Mouse (Mus musculus) embryonic facial prominence, embryonic 12.5 days (tissue): ENCODE results near the gene Fat3. TPM values are rescaled to one million over a fixed set of nuclear protein-coding genes. Genes with fewer than 3 reads are reported as not detected.

Experiments used
- ATAC-seq: fragments of 200-750 bp; cut with Nextera tagmentation; 2 replicates; pipeline ENCODE4 v1.8.0; 2017; ENCODE audit not compliant: insufficient number of reproducible peaks, insufficient read depth, low FRiP score, low TSS enrichment
- H3K27ac ChIP-seq: fragments of 300-500 bp; sonication (generic); 2 replicates; pipeline ENCODE4 v1.5.1; 2016; ENCODE audit warnings: mild to moderate bottlenecking
- H3K27me3 ChIP-seq: fragments of 300-500 bp; sonication (generic); 2 replicates; pipeline ENCODE4 v1.6.1; 2016; ENCODE audit warnings: mild to moderate bottlenecking, moderate library complexity
- H3K36me3 ChIP-seq: fragments of 300-500 bp; sonication (generic); 2 replicates; pipeline ENCODE4 v1.6.1; 2016; ENCODE audit warnings: mild to moderate bottlenecking
- H3K4me1 ChIP-seq: fragments of 300-500 bp; sonication (generic); 2 replicates; pipeline ENCODE4 v1.6.1; 2016
- H3K4me2 ChIP-seq: fragments of 300-500 bp; sonication (generic); replicated peaks from 2 replicates; pipeline ENCODE4 v1.6.1; 2016; ENCODE audit warnings: mild to moderate bottlenecking, moderate library complexity
- H3K4me3 ChIP-seq: fragments of 300-500 bp; sonication (generic); 2 replicates; pipeline ENCODE4 v1.5.1; 2016; ENCODE audit warnings: mild to moderate bottlenecking
- H3K9ac ChIP-seq: fragments of 300-500 bp; sonication (generic); 2 replicates; pipeline ENCODE4 v1.6.1; 2016; ENCODE audit warnings: mild to moderate bottlenecking, moderate library complexity
- H3K9me3 ChIP-seq: fragments of 300-500 bp; sonication (generic); 2 replicates; pipeline ENCODE4 v1.6.1; 2016; ENCODE audit warnings: mild to moderate bottlenecking, moderate library complexity
- WGBS: fragments of 180-500 bp; shearing (Covaris S2); methylation state at CpG from one replicate; pipeline ENCODE4 v1.1.7; 2016; 5-methylcytosine and 5-hydroxymethylcytosine counted together
- polyA plus RNA-seq: library from polyadenylated mRNA; unstranded; fragments of >200 nt; fragmentation: Nextera tagmentation; extraction: Ambion mirVana; gene quantifications from 2 replicates; pipeline ENCODE4 v1.2.1, GENCODE M21; 2016

Gene Fat3
- polyA plus RNA-seq, 1 experiment from 2014 or later, result 3.2 TPM

DNA sequence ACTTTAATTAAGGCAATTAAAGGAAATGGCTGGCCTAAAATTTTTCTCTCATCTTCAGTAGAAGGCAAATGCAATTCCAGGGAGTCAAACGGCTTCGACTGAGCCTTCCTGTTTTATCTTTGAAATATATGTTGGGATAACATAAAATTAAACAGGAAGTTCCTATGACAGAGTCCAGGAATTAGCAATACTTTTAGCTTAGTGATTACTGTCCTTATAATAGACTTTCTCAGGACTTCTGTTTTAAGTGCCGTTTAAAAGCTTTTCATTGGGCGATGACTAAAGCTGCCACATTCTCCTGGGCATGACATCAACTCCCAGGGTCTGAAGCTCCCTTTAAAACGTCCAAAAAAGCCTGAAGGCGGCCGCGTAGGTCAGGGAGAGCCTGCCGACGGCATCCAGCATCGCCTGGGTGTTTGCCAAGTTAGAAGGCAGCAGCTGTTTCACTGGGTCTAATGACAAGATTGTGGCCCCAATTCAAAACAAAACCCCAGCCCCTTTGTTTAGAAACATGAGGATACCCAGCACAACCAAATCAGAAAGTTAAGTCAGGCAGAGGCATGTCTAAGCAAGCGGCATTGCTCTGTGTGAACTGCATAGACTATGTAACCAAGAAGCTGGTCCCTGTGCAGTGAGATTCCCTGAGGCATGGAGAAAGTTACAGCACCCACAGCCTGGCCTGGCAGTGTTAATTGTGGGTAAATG lies 524.0 kb downstream of the Fat3 start:
- WGBS, result 43% methylated on average over 12 of the region's 12 CpGs
- H3K4me3 ChIP-seq, result no peak overlapping the region
- H3K4me1 ChIP-seq, result peaks cover 4% of the 10 kb centered on the region; the same call in 1 of the 2 replicates
- H3K9ac ChIP-seq, result no peak overlapping the region
- ATAC-seq, result 0 out of 2 replicates have a peak, but pooled peaks have one; percentile 28
- H3K27me3 ChIP-seq, result no peaks in the 10 kb centered on the region
- H3K9me3 ChIP-seq, result no peaks in the 10 kb centered on the region
- H3K27ac ChIP-seq, result 0 out of 2 replicates have a peak overlapping the region, but pooled peaks have one; percentile 30
- no peak overlapping the region for H3K4me2 ChIP-seq
- H3K36me3 ChIP-seq, result no peaks in the 10 kb centered on the region

GRCm38 (mm10) chr9:15975999-15976398 lies 525.1 kb downstream of the Fat3 start:
- ATAC-seq, result no peak
- Histone ChIP-seq H3K27ac (no peak overlapping the region), H3K9ac (no peak overlapping the region), H3K4me1 (peaks cover 4% of the 10 kb centered on the region; the same call in 1 of the 2 replicates), H3K4me3 (no peak overlapping the region), H3K4me2 (no peak overlapping the region), H3K36me3 (no peaks in the 10 kb centered on the region), H3K9me3 (no peaks in the 10 kb centered on the region), H3K27me3 (no peaks in the 10 kb centered on the region)
- 94% methylated on average over 2 of the region's 2 CpGs for WGBS

GRCm38 (mm10) chr9:15972201-15972600 lies 528.9 kb downstream of the Fat3 start:
- Histone ChIP-seq H3K27ac (no peak overlapping the region), H3K4me3 (no peak overlapping the region), H3K9ac (no peak overlapping the region), H3K27me3 (no peaks in the 10 kb centered on the region), H3K36me3 (no peaks in the 10 kb centered on the region), H3K4me1 (peaks cover 2% of the 10 kb centered on the region; the same call in 1 of the 2 replicates), H3K4me2 (no peak overlapping the region), H3K9me3 (no peaks in the 10 kb centered on the region)
- 56% methylated on average over 1 of the region's 1 CpGs for WGBS
- ATAC-seq, result no peak

DNA sequence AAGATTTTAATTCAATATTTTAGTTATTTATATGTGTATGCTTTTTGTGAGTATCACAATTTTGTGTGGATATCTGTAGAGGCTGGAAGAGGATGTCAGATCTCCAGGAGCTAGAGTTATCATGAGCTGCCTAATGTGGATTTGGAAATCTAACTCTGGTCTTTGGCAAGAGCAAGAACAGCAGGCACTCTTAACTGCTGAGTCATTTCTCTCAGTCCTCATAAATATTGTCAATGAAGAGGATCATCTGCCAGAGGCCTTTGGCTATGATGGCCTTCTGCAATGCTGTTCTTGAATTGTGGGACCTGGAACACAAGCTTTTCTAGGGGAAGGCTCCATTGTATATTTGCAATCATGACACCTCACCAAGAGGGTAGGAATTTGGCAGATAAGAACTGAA lies 529.7 kb downstream of the Fat3 start:
- Histone ChIP-seq H3K4me2 (no peak overlapping the region), H3K4me1 (no peaks in the 10 kb centered on the region), H3K4me3 (no peak overlapping the region), H3K9me3 (no peaks in the 10 kb centered on the region), H3K36me3 (no peaks in the 10 kb centered on the region), H3K27me3 (no peaks in the 10 kb centered on the region), H3K27ac (no peak overlapping the region), H3K9ac (no peak overlapping the region)
- no peak for ATAC-seq

DNA sequence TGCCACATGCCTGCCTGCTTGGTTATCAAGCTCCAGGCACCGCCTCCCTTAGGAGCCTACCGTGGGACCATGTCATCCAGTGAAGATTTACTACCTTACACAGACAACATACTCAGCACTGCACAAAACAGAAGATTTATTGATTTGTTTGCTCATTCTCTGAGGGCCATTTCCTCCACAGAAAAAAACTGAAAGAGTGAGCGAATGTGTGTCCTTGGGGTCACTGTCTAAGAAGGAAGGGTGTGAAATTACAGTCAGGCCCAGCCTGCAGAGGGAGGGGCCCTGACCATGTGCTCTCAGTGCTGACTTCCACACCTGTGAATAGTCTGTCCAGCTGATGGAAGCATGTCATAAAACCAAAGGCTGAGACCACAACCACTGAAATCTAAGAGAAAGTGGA lies 536.9 kb downstream of the Fat3 start:
- Histone ChIP-seq H3K9me3 (no peaks in the 10 kb centered on the region), H3K4me1 (no peaks in the 10 kb centered on the region), H3K27me3 (no peaks in the 10 kb centered on the region), H3K4me2 (no peak overlapping the region), H3K27ac (no peak overlapping the region), H3K36me3 (no peaks in the 10 kb centered on the region), H3K9ac (no peak overlapping the region), H3K4me3 (no peak overlapping the region)
- 53% methylated on average over 3 of the region's 3 CpGs for WGBS
- 0 out of 2 replicates have a peak, but pooled peaks have one; percentile 56 for ATAC-seq

DNA sequence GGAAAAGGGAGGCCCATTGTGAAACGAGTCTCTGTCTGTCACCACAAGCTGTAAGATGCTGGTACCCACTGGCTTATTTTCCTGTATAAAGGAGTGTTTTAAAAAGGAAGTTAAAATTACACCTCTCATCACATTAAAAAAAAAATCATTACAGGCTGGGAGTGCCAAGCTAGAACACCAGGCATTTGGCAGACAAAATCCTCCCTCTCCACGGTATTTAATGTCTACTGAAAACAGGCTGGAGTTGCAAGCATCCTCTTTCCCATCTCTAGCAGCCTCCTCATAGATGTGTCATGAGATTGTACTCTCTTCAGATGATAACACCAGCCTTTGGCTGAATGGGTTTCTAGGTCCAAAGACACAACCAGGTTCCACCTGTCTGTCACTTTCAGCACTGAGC lies 538.2 kb downstream of the Fat3 start:
- no peak overlapping the region for H3K9ac ChIP-seq
- H3K36me3 ChIP-seq, result no peaks in the 10 kb centered on the region
- H3K27me3 ChIP-seq, result no peaks in the 10 kb centered on the region
- no peak overlapping the region for H3K4me3 ChIP-seq
- no peaks in the 10 kb centered on the region for H3K4me1 ChIP-seq
- no peak for ATAC-seq
- H3K27ac ChIP-seq, result no peak overlapping the region
- H3K9me3 ChIP-seq, result no peaks in the 10 kb centered on the region
- WGBS, result 88% methylated on average over 2 of the region's 2 CpGs
- no peak overlapping the region for H3K4me2 ChIP-seq

DNA sequence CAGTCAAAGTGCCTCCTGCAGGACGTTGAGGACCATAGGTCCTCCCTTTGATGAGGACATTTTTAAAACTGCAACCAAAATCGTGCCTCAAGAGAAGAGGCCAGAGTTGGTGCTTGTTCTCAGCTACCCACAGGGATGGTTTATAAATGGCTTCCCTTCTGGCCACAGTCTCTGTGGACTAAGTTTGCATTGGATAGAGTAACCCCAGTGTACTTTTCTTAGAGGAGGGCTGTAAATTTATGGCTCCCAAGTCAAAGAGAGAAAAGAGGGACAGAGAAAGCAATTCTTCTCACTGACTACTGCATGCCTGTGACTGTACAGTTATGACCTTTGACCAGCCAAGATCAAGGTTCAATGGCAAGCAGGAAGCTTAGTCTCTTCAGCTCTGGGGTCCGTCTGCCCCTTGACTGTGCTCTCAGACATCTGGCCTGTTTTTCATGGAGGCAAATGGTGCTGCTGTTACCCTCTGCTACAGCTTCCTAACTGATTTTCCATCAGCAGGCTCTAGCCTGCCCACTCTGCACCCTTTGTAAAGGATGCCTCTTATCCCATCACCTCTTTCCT lies 542.8 kb downstream of the Fat3 start:
- Histone ChIP-seq H3K4me1 (no peaks in the 10 kb centered on the region), H3K9ac (no peak overlapping the region), H3K36me3 (no peaks in the 10 kb centered on the region), H3K27ac (no peak overlapping the region), H3K4me2 (no peak overlapping the region), H3K27me3 (no peaks in the 10 kb centered on the region), H3K4me3 (no peak overlapping the region), H3K9me3 (no peaks in the 10 kb centered on the region)
- 37% methylated on average over 3 of the region's 3 CpGs for WGBS
- no peak for ATAC-seq

GRCm38 (mm10) chr9:15957816-15958215 lies 543.3 kb downstream of the Fat3 start:
- Histone ChIP-seq H3K4me3 (no peak overlapping the region), H3K27ac (no peak overlapping the region), H3K4me1 (no peaks in the 10 kb centered on the region), H3K4me2 (no peak overlapping the region), H3K27me3 (no peaks in the 10 kb centered on the region), H3K9ac (no peak overlapping the region), H3K36me3 (no peaks in the 10 kb centered on the region), H3K9me3 (no peaks in the 10 kb centered on the region)
- no peak for ATAC-seq
- 81% methylated on average over 3 of the region's 3 CpGs for WGBS

DNA sequence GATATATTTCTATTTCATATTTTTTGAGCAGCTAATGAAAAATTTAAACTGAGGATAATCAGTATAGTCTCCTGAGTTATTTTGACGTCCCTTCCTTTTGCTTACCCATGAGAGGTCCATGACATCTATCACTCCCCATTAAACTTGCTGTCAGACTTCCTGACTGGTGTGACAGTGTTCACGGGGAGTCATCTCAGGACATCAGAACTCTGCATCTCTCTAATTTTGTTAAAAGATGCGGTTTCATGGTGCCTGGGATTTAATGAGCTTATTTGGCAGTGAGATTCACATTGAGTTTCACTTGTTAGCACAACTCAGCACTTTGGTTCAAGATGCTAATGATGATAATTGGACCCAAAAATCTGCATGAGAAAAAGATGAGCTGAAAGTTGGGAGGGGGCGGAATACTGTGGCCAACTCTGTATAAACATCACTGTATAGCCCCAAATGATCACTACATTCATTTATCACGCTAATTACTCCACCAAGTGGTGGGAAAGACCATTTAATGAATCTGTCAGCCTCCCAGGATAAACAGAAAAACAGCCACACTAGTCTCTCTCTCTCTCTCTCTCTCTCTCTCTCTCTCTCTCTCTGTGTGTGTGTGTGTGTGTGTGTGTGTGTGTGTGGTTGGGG lies 545.8 kb downstream of the Fat3 start:
- H3K4me1 ChIP-seq, result no peaks in the 10 kb centered on the region

GRCm38 (mm10) chr9:15954338-15954704 lies 546.8 kb downstream of the Fat3 start:
- 67% methylated on average over 1 of the region's 1 CpGs for WGBS

More for the DNA sequence above, 545.8 kb downstream of the Fat3 start:
- Histone ChIP-seq H3K27me3 (no peaks in the 10 kb centered on the region), H3K4me3 (no peak overlapping the region), H3K27ac (no peak overlapping the region), H3K36me3 (no peaks in the 10 kb centered on the region), H3K9me3 (no peaks in the 10 kb centered on the region), H3K9ac (no peak overlapping the region), H3K4me2 (no peak overlapping the region)
- 71% methylated on average over 5 of the region's 5 CpGs for WGBS
- no peak for ATAC-seq

DNA sequence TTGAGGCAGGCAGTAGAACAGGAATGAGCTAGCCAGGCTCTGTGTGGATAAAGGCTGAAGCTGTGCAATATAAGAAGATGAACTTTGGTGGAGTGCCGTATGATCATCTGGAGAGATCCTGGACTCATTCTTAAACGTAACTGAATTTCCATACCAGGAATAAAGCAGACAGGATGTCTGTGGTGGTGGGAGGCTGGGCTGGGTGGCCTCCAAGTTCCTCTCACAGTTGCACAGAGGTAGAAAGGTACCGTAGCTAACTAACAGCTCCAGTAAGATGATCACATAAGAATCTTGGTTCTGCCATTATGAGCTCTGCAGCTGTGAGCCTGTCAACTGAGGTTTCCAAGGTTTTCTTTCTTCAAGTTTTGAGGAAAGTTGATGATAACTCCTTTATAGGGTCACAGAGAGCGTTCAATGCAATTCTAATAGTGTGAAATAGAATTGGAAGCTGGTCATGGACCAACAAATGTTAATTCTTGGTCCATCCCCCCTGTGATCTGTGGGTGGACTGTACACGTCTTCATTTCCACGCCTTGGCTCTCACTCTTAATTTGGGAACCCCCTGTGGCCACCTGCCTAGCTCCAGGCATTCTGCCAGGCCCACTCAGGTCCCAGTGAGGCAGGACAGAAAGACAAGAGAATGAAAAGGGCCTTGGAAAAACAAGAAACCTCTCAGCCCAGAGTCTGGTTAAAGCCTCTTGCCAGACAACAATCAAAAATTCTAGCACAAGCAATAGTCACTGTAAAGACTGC lies 547.3 kb downstream of the Fat3 start:
- H3K9ac ChIP-seq, result no peak overlapping the region
- H3K36me3 ChIP-seq, result no peaks in the 10 kb centered on the region
- no peak for ATAC-seq
- H3K27ac ChIP-seq, result no peak overlapping the region
- no peaks in the 10 kb centered on the region for H3K4me1 ChIP-seq
- no peak overlapping the region for H3K4me2 ChIP-seq
- no peaks in the 10 kb centered on the region for H3K9me3 ChIP-seq
- no peaks in the 10 kb centered on the region for H3K27me3 ChIP-seq
- WGBS, result 75% methylated on average over 6 of the region's 6 CpGs
- no peak overlapping the region for H3K4me3 ChIP-seq

More at GRCm38 (mm10) chr9:15954338-15954704, 546.8 kb downstream of the Fat3 start:
- Histone ChIP-seq H3K27me3 (no peaks in the 10 kb centered on the region), H3K9ac (no peak overlapping the region), H3K4me1 (no peaks in the 10 kb centered on the region), H3K36me3 (no peaks in the 10 kb centered on the region), H3K4me3 (no peak overlapping the region), H3K4me2 (no peak overlapping the region), H3K9me3 (no peaks in the 10 kb centered on the region), H3K27ac (no peak overlapping the region)
- ATAC-seq, result no peak
